Mouse (Mus musculus): ENCODE measurements around the gene Ctdspl. TPM values are rescaled to one million over a fixed set of nuclear protein-coding genes. Genes with fewer than 3 reads are reported as not detected.

Ctdspl gene
- polyA plus RNA-seq, 1 experiment from 2014 or later: 8.1 TPM

DNA sequence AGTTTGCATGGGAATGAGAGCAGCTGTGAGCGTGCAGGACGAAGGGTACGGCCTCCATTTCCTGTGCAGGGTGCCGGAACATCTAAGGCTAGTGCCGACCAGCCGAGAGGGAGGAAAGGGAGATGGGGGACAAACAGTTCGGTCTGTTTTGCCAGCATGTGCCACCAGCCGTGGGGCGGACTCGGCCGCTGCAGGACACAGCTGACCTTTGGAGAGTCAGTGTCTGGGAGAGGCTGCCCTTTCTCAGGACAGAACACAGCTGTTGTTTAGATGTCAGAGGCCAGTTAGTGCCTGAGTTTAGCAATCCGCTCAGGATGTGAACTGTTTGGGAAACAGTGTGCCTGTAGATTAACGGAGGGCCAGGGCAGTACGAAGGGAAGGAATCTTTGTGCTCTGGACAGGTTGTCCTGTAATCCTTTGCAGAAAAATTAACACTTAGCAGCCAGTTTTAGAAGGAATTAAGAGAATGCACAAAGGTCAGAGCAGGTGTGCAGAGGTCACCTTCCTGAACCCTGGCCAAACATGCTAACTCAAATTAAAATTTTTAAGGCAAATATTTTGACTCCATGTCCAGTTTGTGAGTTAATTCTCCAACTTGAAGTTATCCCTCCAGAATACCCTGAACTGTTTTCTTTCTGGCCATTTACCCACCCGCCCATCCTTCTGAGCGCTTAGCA, 34.3 kb downstream of the Ctdspl start:
- Histone ChIP-seq H3K9ac (ENCODE audit: low read depth, low read length) (no peak overlapping the region), H3K4me1 (replicated peaks; ENCODE audit: control insufficient read depth, insufficient read depth, low read length) (no peaks in the 10 kb centered on the region), H3K27me3 (ENCODE audit: control insufficient read depth, insufficient read depth, low read length) (no peaks in the 10 kb centered on the region), H3K36me3 (ENCODE audit: control insufficient read depth, insufficient read depth, low read length) (no peaks in the 10 kb centered on the region), H3K4me2 (replicated peaks; ENCODE audit: low read depth, low read length) (no peak overlapping the region), H3K27ac (ENCODE audit: low read depth, low read length) (no peak overlapping the region), H3K9me3 (ENCODE audit: control insufficient read depth, low read length) (no peaks in the 10 kb centered on the region), H3K4me3 (ENCODE audit: low read depth, low read length) (no peak overlapping the region)
- no peak for DNase-seq (ENCODE audit: low spot score)
- no peak for ATAC-seq (ENCODE audit: low FRiP score)
- WGBS: 58% methylated on average over 16 of the region's 16 CpGs

DNA sequence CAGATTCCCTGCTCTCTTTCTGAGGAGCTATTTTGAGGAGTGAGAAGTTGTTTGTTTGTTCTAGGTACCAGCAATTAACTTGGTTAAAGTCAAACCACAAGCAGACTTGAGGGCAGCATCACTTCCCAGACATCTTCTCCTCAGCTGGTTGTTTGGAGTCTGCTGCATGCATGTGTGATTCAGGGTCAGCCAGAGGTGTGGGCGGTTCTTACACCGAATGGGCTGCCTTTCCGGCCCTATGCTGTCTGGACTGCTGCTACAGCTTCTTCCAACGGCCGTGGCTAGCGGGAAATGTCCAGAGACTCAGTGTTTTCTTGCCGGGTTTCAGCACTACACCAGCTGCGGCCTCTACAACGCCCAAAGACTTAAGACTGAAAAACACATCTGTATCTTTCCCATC, 36.9 kb downstream of the Ctdspl start:
- Histone ChIP-seq H3K36me3 (ENCODE audit: control insufficient read depth, insufficient read depth, low read length) (no peaks in the 10 kb centered on the region), H3K9me3 (ENCODE audit: control insufficient read depth, low read length) (no peaks in the 10 kb centered on the region), H3K9ac (ENCODE audit: low read depth, low read length) (no peak overlapping the region), H3K27me3 (ENCODE audit: control insufficient read depth, insufficient read depth, low read length) (no peaks in the 10 kb centered on the region), H3K4me3 (ENCODE audit: low read depth, low read length) (no peak overlapping the region), H3K27ac (ENCODE audit: low read depth, low read length) (no peak overlapping the region), H3K4me1 (replicated peaks; ENCODE audit: control insufficient read depth, insufficient read depth, low read length) (no peaks in the 10 kb centered on the region), H3K4me2 (replicated peaks; ENCODE audit: low read depth, low read length) (no peak overlapping the region)
- no peak for ATAC-seq (ENCODE audit: low FRiP score)
- no peak for DNase-seq (ENCODE audit: low spot score)
- WGBS: 90% methylated on average over 9 of the region's 9 CpGs

GRCm38 (mm10) chr9:118964263-118965034, 38.2 kb downstream of the Ctdspl start:
- no peak overlapping the region for H3K9ac ChIP-seq (ENCODE audit: low read depth, low read length)
- WGBS: 86% methylated on average over 18 of the region's 18 CpGs
- no peak overlapping the region for H3K4me2 ChIP-seq (replicated peaks; ENCODE audit: low read depth, low read length)
- DNase-seq (ENCODE audit: low spot score) (no peak), ATAC-seq (ENCODE audit: low FRiP score) (no peak)
- H3K4me1 ChIP-seq (replicated peaks; ENCODE audit: control insufficient read depth, insufficient read depth, low read length): no peaks in the 10 kb centered on the region
- no peak overlapping the region for H3K4me3 ChIP-seq (ENCODE audit: low read depth, low read length)
- H3K36me3 ChIP-seq (ENCODE audit: control insufficient read depth, insufficient read depth, low read length): no peaks in the 10 kb centered on the region
- H3K9me3 ChIP-seq (ENCODE audit: control insufficient read depth, low read length): no peaks in the 10 kb centered on the region
- H3K27me3 ChIP-seq (ENCODE audit: control insufficient read depth, insufficient read depth, low read length): no peaks in the 10 kb centered on the region
- H3K27ac ChIP-seq (ENCODE audit: low read depth, low read length): no peak overlapping the region

DNA sequence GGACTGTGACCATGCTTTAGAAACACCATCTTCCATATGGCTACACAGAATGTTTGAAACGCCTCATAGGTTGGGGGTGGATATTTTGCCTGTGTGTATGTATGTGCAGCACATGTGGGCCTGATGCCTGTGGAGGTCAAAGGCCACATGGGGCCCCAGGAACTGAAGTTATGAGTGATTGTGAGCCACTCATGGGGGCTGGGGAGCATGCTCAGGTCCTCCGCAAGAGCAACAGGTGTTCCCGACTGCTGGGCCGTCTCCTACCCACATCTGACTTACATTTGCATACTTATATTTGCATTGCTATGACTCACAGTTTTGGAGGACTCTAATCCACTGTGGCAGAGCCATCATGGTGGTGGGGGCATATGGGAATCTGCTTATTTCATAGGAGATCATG, 43.6 kb downstream of the Ctdspl start:
- H3K4me2 ChIP-seq (replicated peaks; ENCODE audit: low read depth, low read length): no peak overlapping the region
- WGBS: 88% methylated on average over 4 of the region's 4 CpGs
- no peaks in the 10 kb centered on the region for H3K9me3 ChIP-seq (ENCODE audit: control insufficient read depth, low read length)
- DNase-seq (ENCODE audit: low spot score) (no peak), ATAC-seq (ENCODE audit: low FRiP score) (no peak)
- no peaks in the 10 kb centered on the region for H3K27me3 ChIP-seq (ENCODE audit: control insufficient read depth, insufficient read depth, low read length)
- no peaks in the 10 kb centered on the region for H3K36me3 ChIP-seq (ENCODE audit: control insufficient read depth, insufficient read depth, low read length)
- no peak overlapping the region for H3K9ac ChIP-seq (ENCODE audit: low read depth, low read length)
- H3K27ac ChIP-seq (ENCODE audit: low read depth, low read length): no peak overlapping the region
- H3K4me3 ChIP-seq (ENCODE audit: low read depth, low read length): no peak overlapping the region
- 0 out of 2 replicates have a peak, but pooled peaks cover 2% of the 10 kb centered on the region for H3K4me1 ChIP-seq (replicated peaks; ENCODE audit: control insufficient read depth, insufficient read depth, low read length)

- ATAC-seq (ENCODE audit: low FRiP score) (no peak), DNase-seq (ENCODE audit: low spot score) (no peak)
- H3K4me2 ChIP-seq (replicated peaks; ENCODE audit: low read depth, low read length): no peak overlapping the region
- no peaks in the 10 kb centered on the region for H3K36me3 ChIP-seq (ENCODE audit: control insufficient read depth, insufficient read depth, low read length)
- no peaks in the 10 kb centered on the region for H3K27me3 ChIP-seq (ENCODE audit: control insufficient read depth, insufficient read depth, low read length)
- H3K4me1 ChIP-seq (replicated peaks; ENCODE audit: control insufficient read depth, insufficient read depth, low read length): peaks cover 2% of the 10 kb centered on the region; the same call in 1 of the 2 replicates
- 89% methylated on average over 7 of the region's 7 CpGs for WGBS
- no peak overlapping the region for H3K9ac ChIP-seq (ENCODE audit: low read depth, low read length)
- no peaks in the 10 kb centered on the region for H3K9me3 ChIP-seq (ENCODE audit: control insufficient read depth, low read length)
- H3K27ac ChIP-seq (ENCODE audit: low read depth, low read length): no peak overlapping the region
- no peak overlapping the region for H3K4me3 ChIP-seq (ENCODE audit: low read depth, low read length)
Measured at GRCm38 (mm10) chr9:118973028-118973427, 46.8 kb downstream of the Ctdspl start.

- H3K9ac ChIP-seq (ENCODE audit: low read depth, low read length): no peak overlapping the region
- ATAC-seq (ENCODE audit: low FRiP score): no peak
- DNase-seq (ENCODE audit: low spot score): no peak
- no peaks in the 10 kb centered on the region for H3K27me3 ChIP-seq (ENCODE audit: control insufficient read depth, insufficient read depth, low read length)
- no peaks in the 10 kb centered on the region for H3K36me3 ChIP-seq (ENCODE audit: control insufficient read depth, insufficient read depth, low read length)
- peaks cover 2% of the 10 kb centered on the region; the same call in 1 of the 2 replicates for H3K4me1 ChIP-seq (replicated peaks; ENCODE audit: control insufficient read depth, insufficient read depth, low read length)
- no peak overlapping the region for H3K27ac ChIP-seq (ENCODE audit: low read depth, low read length)
- 86% methylated on average over 5 of the region's 5 CpGs for WGBS
- H3K4me3 ChIP-seq (ENCODE audit: low read depth, low read length): no peak overlapping the region
- H3K4me2 ChIP-seq (replicated peaks; ENCODE audit: low read depth, low read length): no peak overlapping the region
- no peaks in the 10 kb centered on the region for H3K9me3 ChIP-seq (ENCODE audit: control insufficient read depth, low read length)
Measured at GRCm38 (mm10) chr9:118973566-118973965, 47.3 kb downstream of the Ctdspl start.

GRCm38 (mm10) chr9:118974148-118974547, 47.9 kb downstream of the Ctdspl start:
- no peak for DNase-seq (ENCODE audit: low spot score)
- Histone ChIP-seq H3K4me3 (ENCODE audit: low read depth, low read length) (no peak overlapping the region), H3K4me1 (replicated peaks; ENCODE audit: control insufficient read depth, insufficient read depth, low read length) (peaks cover 2% of the 10 kb centered on the region; the same call in 1 of the 2 replicates), H3K9me3 (ENCODE audit: control insufficient read depth, low read length) (no peaks in the 10 kb centered on the region), H3K27me3 (ENCODE audit: control insufficient read depth, insufficient read depth, low read length) (no peaks in the 10 kb centered on the region), H3K9ac (ENCODE audit: low read depth, low read length) (no peak overlapping the region), H3K27ac (ENCODE audit: low read depth, low read length) (no peak overlapping the region), H3K36me3 (ENCODE audit: control insufficient read depth, insufficient read depth, low read length) (no peaks in the 10 kb centered on the region), H3K4me2 (replicated peaks; ENCODE audit: low read depth, low read length) (no peak overlapping the region)
- ATAC-seq (ENCODE audit: low FRiP score): no peak
- WGBS: 57% methylated on average over 5 of the region's 5 CpGs

DNA sequence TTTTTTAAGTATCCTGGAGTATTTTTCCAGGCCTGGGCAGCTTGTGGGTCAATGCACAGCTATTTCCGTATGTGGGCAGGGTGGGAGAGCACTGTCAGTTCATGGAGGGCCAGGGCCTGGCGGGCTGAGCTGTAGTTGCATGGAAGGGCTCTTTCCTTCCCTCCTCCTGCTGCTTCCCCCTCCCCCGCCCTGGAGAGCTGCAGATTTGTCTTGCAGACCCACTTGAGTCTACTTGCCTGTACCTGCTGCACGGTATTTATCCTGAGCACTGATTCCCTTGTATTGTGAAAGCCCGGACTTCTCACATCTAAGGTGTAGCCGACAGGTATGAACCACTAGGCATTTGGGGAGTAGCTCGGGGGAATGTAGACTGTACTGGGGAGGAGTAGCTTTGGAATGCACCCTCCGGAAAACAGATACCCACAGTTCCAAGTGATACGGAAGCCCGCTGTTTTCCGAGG, 49.0 kb downstream of the Ctdspl start:
- no peaks in the 10 kb centered on the region for H3K9me3 ChIP-seq (ENCODE audit: control insufficient read depth, low read length)
- WGBS: 56% methylated on average over 11 of the region's 11 CpGs
- no peaks in the 10 kb centered on the region for H3K27me3 ChIP-seq (ENCODE audit: control insufficient read depth, insufficient read depth, low read length)
- no peak overlapping the region for H3K9ac ChIP-seq (ENCODE audit: low read depth, low read length)
- H3K4me2 ChIP-seq (replicated peaks; ENCODE audit: low read depth, low read length): no peak overlapping the region
- no peak for ATAC-seq (ENCODE audit: low FRiP score)
- peak; percentile 26 for DNase-seq (ENCODE audit: low spot score)
- no peak overlapping the region for H3K4me3 ChIP-seq (ENCODE audit: low read depth, low read length)
- H3K4me1 ChIP-seq (replicated peaks; ENCODE audit: control insufficient read depth, insufficient read depth, low read length): peaks cover 2% of the 10 kb centered on the region; the same call in 1 of the 2 replicates
- no peak overlapping the region for H3K27ac ChIP-seq (ENCODE audit: low read depth, low read length)
- H3K36me3 ChIP-seq (ENCODE audit: control insufficient read depth, insufficient read depth, low read length): no peaks in the 10 kb centered on the region

- peaks cover 2% of the 10 kb centered on the region; the same call in 1 of the 2 replicates for H3K4me1 ChIP-seq (replicated peaks; ENCODE audit: control insufficient read depth, insufficient read depth, low read length)
Measured at GRCm38 (mm10) chr9:118975758-118976157, 49.5 kb downstream of the Ctdspl start.

More at GRCm38 (mm10) chr9:118975758-118976157, 49.5 kb downstream of the Ctdspl start:
- Histone ChIP-seq H3K9ac (ENCODE audit: low read depth, low read length) (no peak overlapping the region), H3K27ac (ENCODE audit: low read depth, low read length) (no peak overlapping the region), H3K9me3 (ENCODE audit: control insufficient read depth, low read length) (no peaks in the 10 kb centered on the region), H3K27me3 (ENCODE audit: control insufficient read depth, insufficient read depth, low read length) (no peaks in the 10 kb centered on the region), H3K4me3 (ENCODE audit: low read depth, low read length) (no peak overlapping the region), H3K4me2 (replicated peaks; ENCODE audit: low read depth, low read length) (no peak overlapping the region), H3K36me3 (ENCODE audit: control insufficient read depth, insufficient read depth, low read length) (no peaks in the 10 kb centered on the region)
- ATAC-seq (ENCODE audit: low FRiP score) (no peak), DNase-seq (ENCODE audit: low spot score) (no peak)
- WGBS: 60% methylated on average over 9 of the region's 9 CpGs

Measured in hindbrain, embryonic 11.5 days (tissue).